Mouse (Mus musculus) E14TG2a.4 (cell line): ENCODE results near the gene Gm7075.

Experiments
- CTCF ChIP-seq: conservative IDR thresholded peaks from 2 replicates; pipeline ENCODE4 v1.5.1; 2014; ENCODE audit warnings: low read length
- NANOG ChIP-seq: IDR thresholded peaks from 2 replicates; pipeline ENCODE4 v1.6.1; 2014; ENCODE audit warnings: borderline replicate concordance, low read length, mixed read lengths
- POU5F1 ChIP-seq: IDR thresholded peaks from 2 replicates; pipeline ENCODE4 v1.6.1; 2014; ENCODE audit warnings: low read length, borderline replicate concordance

DNA sequence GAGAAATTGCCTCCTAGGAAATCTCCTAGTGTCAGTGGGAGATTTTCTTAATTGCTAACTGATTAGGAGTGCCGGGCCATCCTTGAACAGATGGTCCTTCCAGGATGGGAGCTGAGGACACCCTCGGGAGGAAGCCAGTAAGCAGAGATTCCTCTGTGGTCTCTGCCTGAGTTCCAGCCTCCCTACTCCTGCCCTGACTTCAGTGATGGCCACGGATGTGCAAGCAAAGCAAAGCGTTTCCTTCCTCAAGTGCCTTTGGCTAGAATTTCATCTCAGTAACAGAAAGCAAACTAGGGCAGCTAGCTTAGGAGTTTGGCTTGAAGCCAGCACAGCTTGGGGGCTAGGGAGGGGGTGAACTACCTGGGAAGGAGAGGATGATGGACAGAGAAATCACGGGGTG lies 4.5 kb downstream of the Gm7075 start:
- TF ChIP-seq CTCF (no peak), POU5F1 (no peak), NANOG (no peak)
